Mouse (Mus musculus): ENCODE data around the gene Sorl1.

Sorl1 gene

DNA sequence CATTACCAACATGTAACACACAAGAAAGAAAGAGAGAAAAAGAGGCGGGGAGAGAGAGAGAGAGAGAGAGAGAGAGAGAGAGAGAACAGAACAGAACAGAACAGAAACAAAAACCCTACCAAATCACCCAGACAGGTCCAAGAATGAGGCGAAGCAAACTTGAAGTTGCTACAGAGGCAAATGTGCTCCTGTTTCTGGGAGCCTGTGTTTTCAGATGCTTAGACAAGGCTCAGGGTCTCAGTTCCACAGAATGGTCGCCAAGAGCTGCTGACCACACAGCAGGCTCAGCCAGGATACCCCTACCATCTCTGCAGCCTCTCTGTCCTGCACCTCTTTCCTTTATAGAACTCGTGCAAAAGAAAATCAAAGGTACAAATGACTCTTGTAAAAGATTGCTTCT lies 205.9 kb downstream of the Sorl1 start:
- DNase-seq (ENCODE audit: low read depth): no peak

GRCm38 (mm10) chr9:41915571-41915970 lies 208.5 kb downstream of the Sorl1 start:
- no peak for DNase-seq (ENCODE audit: low read depth)

Data from c-Kit-positive CD71-negative TER-119-negative erythroid progenitor cells, embryonic 14.5 days (primary cell).